Mouse (Mus musculus) myocyte (in vitro differentiated cells): ENCODE results near the gene Nkain4. TPM values are rescaled to one million over a fixed set of nuclear protein-coding genes. Genes with fewer than 3 reads are reported as not detected.

ENCODE experiments used
- H3K27me3 ChIP-seq: one replicate; pipeline ENCODE4 v1.6.1; 2011; ENCODE audit not compliant: control insufficient read depth, insufficient read depth, insufficient read length
- H3K36me3 ChIP-seq: one replicate; pipeline ENCODE4 v1.6.1; 2011; ENCODE audit not compliant: control insufficient read depth, insufficient read depth
- H3K4me2 ChIP-seq: one replicate; pipeline ENCODE4 v1.6.1; 2011; ENCODE audit warnings: low read depth, control low read depth
- H3K4me3 ChIP-seq: one replicate; pipeline ENCODE4 v1.5.1; 2011; ENCODE audit warnings: mild to moderate bottlenecking, control low read depth, moderate library complexity
- H3K79me2 ChIP-seq: one replicate; pipeline ENCODE4 v1.6.1; 2011; ENCODE audit not compliant: control insufficient read depth, insufficient read depth
- H3ac ChIP-seq: one replicate; pipeline ENCODE4 v1.6.1; 2011; ENCODE audit not compliant: control insufficient read depth, insufficient read length
- CEBPB ChIP-seq: IDR thresholded peaks from 2 replicates; pipeline ENCODE4 v1.6.1; 2011; ENCODE audit warnings: mild to moderate bottlenecking, moderate library complexity; ENCODE audit not compliant: poor library complexity, insufficient read depth, severe bottlenecking
- E2F4 ChIP-seq: IDR thresholded peaks from one replicate; pipeline ENCODE4 v1.6.1; 2011; ENCODE audit warnings: mild to moderate bottlenecking, control low read depth, moderate library complexity; ENCODE audit not compliant: insufficient read depth
- MAX ChIP-seq: IDR thresholded peaks from one replicate; pipeline ENCODE4 v1.6.1; 2011; ENCODE audit warnings: low read depth, mild to moderate bottlenecking, control low read depth
- MYOD1 ChIP-seq, 3 experiments: IDR thresholded peaks; one replicate each; pipeline ENCODE4 v1.6.1; 2011; ENCODE audit warnings: control low read depth in 2 of 3, low read depth in 2 of 3, mild to moderate bottlenecking in 2 of 3, moderate library complexity in 1 of 3; ENCODE audit not compliant: insufficient read length in 2 of 3, control insufficient read depth in 1 of 3
- MYOG ChIP-seq, 3 experiments: IDR thresholded peaks; one replicate each; pipeline ENCODE4 v1.6.1; 2011; ENCODE audit warnings: control low read depth in 2 of 3, low read depth in 2 of 3, mild to moderate bottlenecking in 2 of 3; ENCODE audit not compliant: insufficient read length in 2 of 3, control insufficient read depth in 1 of 3, insufficient read depth in 1 of 3
- POLR2A ChIP-seq: IDR thresholded peaks from one replicate; pipeline ENCODE4 v1.6.1; 2011; ENCODE audit warnings: low read depth, mild to moderate bottlenecking, control low read depth, moderate library complexity; ENCODE audit not compliant: insufficient read length
- POLR2AphosphoS2 ChIP-seq: IDR thresholded peaks from one replicate; pipeline ENCODE4 v1.6.1; 2011; ENCODE audit warnings: low read depth, control low read depth; ENCODE audit not compliant: insufficient read length
- REST ChIP-seq: IDR thresholded peaks from one replicate; pipeline ENCODE4 v1.6.1; 2011; ENCODE audit warnings: mild to moderate bottlenecking, control low read depth, moderate library complexity; ENCODE audit not compliant: insufficient read depth, insufficient read length
- SRF ChIP-seq: IDR thresholded peaks from one replicate; pipeline ENCODE4 v1.6.1; 2011; ENCODE audit warnings: low read depth; ENCODE audit not compliant: control insufficient read depth, insufficient read length
- TCF12 ChIP-seq: IDR thresholded peaks from one replicate; pipeline ENCODE4 v1.6.1; 2011; ENCODE audit warnings: mild to moderate bottlenecking, control low read depth; ENCODE audit not compliant: poor library complexity, insufficient read depth, severe bottlenecking
- TCF3 ChIP-seq: IDR thresholded peaks from one replicate; pipeline ENCODE4 v1.6.1; 2011; ENCODE audit warnings: low read depth, control low read depth; ENCODE audit not compliant: insufficient read length
- USF1 ChIP-seq: IDR thresholded peaks from one replicate; pipeline ENCODE4 v1.6.1; 2011; ENCODE audit warnings: low read depth, mild to moderate bottlenecking, control low read depth, moderate library complexity
- polyA plus RNA-seq: library from polyadenylated mRNA; unstranded; fragments of >200 nt; fragmentation: generic; extraction: Trizol; gene quantifications from one replicate; pipeline ENCODE4 v1.2.1, GENCODE M21; 2012; ENCODE audit warnings: missing spikeins

The Nkain4 gene
- polyA plus RNA-seq, 1 experiment: not detected

DNA sequence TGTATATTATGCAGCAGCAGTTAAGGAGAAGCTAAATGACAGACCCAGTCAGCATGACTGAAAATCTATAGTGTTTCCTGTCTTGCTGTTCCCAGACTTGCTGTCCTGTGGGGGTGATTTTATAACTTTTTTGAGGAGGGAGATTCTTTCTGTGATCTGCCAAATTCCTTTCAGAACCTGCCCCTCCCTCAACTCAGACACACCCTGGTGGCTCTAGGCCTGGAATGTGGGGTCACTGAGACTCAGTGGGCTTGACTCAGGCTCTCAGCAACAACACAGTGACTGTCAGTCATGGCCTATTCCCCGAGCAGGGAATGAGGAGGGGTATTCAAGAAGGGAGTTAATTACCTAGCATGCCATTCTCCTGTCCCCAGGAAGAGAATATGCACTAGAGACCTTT is 4.6 kb downstream of the Nkain4 start:
- no peaks in the 10 kb centered on the region for H3K36me3 ChIP-seq
- H3K4me2 ChIP-seq: no peak overlapping the region
- H3K79me2 ChIP-seq: no peaks in the 10 kb centered on the region
- H3K27me3 ChIP-seq: peaks cover 66% of the 10 kb centered on the region
- H3ac ChIP-seq: no peak overlapping the region
- TF ChIP-seq SRF: no peak
- TF ChIP-seq POLR2AphosphoS2: no peak
- no peak for TF ChIP-seq MAX
- no peak for TF ChIP-seq REST
- no peak for TF ChIP-seq MYOG (IDR thresholded peaks at IDR 0.05; ENCODE audit: control insufficient read depth in 1 of 3, insufficient read depth in 1 of 3, insufficient read length in 2 of 3, low read depth in 2 of 3)
- TF ChIP-seq E2F4: no peak
- TF ChIP-seq TCF3: no peak
- no peak overlapping the region for H3K4me3 ChIP-seq

DNA sequence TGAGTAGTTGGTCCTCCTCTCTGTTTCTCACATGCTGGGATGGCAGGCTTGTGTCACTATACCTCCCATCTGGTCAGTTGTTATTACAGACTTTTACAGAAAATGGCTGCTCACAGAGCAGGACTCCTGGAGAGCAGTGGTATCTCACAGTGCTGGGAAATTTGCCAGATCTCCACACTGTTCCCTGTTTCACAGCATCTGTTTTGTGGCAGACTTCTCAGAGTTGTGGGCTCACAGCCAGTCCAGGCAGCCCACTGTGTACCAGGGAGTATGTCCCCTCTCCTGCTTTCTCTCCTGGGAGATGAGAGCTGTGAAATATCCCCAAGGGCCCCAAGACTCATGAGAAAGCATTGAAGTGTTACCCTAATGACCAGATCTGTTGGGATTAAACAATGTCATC is 12.6 kb downstream of the Nkain4 start:
- TF ChIP-seq POLR2A (no peak), POLR2AphosphoS2 (no peak), E2F4 (no peak), CEBPB (no peak), REST (no peak), TCF12 (no peak), SRF (no peak), TCF3 (no peak), MYOG (IDR thresholded peaks at IDR 0.05; ENCODE audit: control insufficient read depth in 1 of 3, insufficient read depth in 1 of 3, insufficient read length in 2 of 3, low read depth in 2 of 3) (no peak), MAX (no peak), USF1 (no peak), MYOD1 (IDR thresholded peaks at IDR 0.05; ENCODE audit: control insufficient read depth in 1 of 3, insufficient read length in 2 of 3, low read depth in 2 of 3) (no peak)
- H3K27me3 ChIP-seq: peaks cover 12% of the 10 kb centered on the region
- H3K79me2 ChIP-seq: no peaks in the 10 kb centered on the region
- H3K36me3 ChIP-seq: no peaks in the 10 kb centered on the region
- no peak overlapping the region for H3ac ChIP-seq
- no peak overlapping the region for H3K4me3 ChIP-seq
- no peak overlapping the region for H3K4me2 ChIP-seq

- no peak overlapping the region for H3ac ChIP-seq
- peaks cover 25% of the 10 kb centered on the region for H3K27me3 ChIP-seq
- TF ChIP-seq POLR2AphosphoS2 (no peak), USF1 (no peak), E2F4 (no peak), MYOG (IDR thresholded peaks at IDR 0.05; ENCODE audit: control insufficient read depth in 1 of 3, insufficient read depth in 1 of 3, insufficient read length in 2 of 3, low read depth in 2 of 3) (peak in 1 of 3 experiments; percentile 42), CEBPB (no peak), TCF12 (no peak), MAX (no peak), POLR2A (no peak), TCF3 (no peak), MYOD1 (IDR thresholded peaks at IDR 0.05; ENCODE audit: control insufficient read depth in 1 of 3, insufficient read length in 2 of 3, low read depth in 2 of 3) (peak in 1 of 3 experiments; percentile 51), REST (no peak), SRF (no peak)
Measured at GRCm38 (mm10) chr2:180940187-180940586, 14.3 kb downstream of the Nkain4 start.

GRCm38 (mm10) chr2:180932418-180932817 is 22.1 kb downstream of the Nkain4 start:
- no peak overlapping the region for H3K4me3 ChIP-seq
- TF ChIP-seq TCF12 (no peak), MAX (no peak), MYOG (IDR thresholded peaks at IDR 0.05; ENCODE audit: control insufficient read depth in 1 of 3, insufficient read depth in 1 of 3, insufficient read length in 2 of 3, low read depth in 2 of 3) (no peak), MYOD1 (IDR thresholded peaks at IDR 0.05; ENCODE audit: control insufficient read depth in 1 of 3, insufficient read length in 2 of 3, low read depth in 2 of 3) (no peak), CEBPB (no peak), REST (no peak), TCF3 (no peak), POLR2AphosphoS2 (no peak), SRF (no peak), POLR2A (no peak), USF1 (no peak), E2F4 (no peak)
- no peaks in the 10 kb centered on the region for H3K36me3 ChIP-seq
- H3K4me2 ChIP-seq: no peak overlapping the region
- no peaks in the 10 kb centered on the region for H3K79me2 ChIP-seq
- H3K27me3 ChIP-seq: peaks cover 70% of the 10 kb centered on the region
- no peak overlapping the region for H3ac ChIP-seq

More at GRCm38 (mm10) chr2:180940187-180940586, 14.3 kb downstream of the Nkain4 start:
- H3K79me2 ChIP-seq: no peaks in the 10 kb centered on the region
- no peak overlapping the region for H3K4me2 ChIP-seq
- no peaks in the 10 kb centered on the region for H3K36me3 ChIP-seq
- H3K4me3 ChIP-seq: no peak overlapping the region
